Comparison of ENCODE assay signal across 26 mouse cellular contexts in the genomic region with DNA sequence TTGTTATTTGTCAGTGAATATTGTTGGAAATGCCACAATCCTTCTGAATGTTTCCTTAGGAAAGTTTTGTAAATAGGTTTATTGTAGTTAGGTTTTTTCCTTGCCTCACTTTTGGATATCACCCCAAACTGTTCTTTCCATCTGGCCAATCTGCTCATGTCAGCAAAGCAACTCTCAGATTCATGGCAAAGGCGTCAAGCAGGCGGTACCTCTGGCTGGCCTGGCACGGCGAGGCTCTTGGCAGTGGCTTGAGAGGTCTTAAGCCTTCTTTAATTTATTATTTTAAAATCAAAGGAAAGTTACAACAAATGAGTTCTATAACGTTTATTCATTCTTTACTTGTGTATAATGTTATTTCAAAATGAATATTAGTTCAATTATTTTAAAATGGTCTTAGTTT.
DNase-seq lines count a peak whose midpoint lies in the region; ATAC-seq and TF ChIP-seq lines count a peak whose summit lies in the region.
"Had no signal": no experiment of that assay in that cellular context is flagged by ENCODE, and none has a peak within 500 bp of the region (broad histone marks: within the 10 kb centered on the region; RNA-seq: fewer than 3 reads in every experiment).

No protein-coding gene starts in this region.

- no peaks in the 10 kb centered on the region for H3K9me3 ChIP-seq in hindbrain, postnatal 0 days (ENCODE audit: low read length)
- no peaks in the 10 kb centered on the region for H3K9me3 ChIP-seq in hindbrain, embryonic 16.5 days (ENCODE audit: control insufficient read depth, low read length)
- H3K9me3 ChIP-seq: heart, embryonic 10.5 days; heart, embryonic 15.5 days; hindbrain, embryonic 12.5 days; lung, embryonic 15.5 days; midbrain, embryonic 10.5 days; neural tube, embryonic 12.5 days had no signal

- ATAC-seq in hindbrain, postnatal 0 days, result no peak
- no peak for ATAC-seq in hindbrain, embryonic 16.5 days
- ATAC-seq: forebrain, embryonic 16.5 days; intestine, postnatal 0 days had no signal

- H3K4me1 ChIP-seq in hindbrain, postnatal 0 days (ENCODE audit: insufficient read depth, low read length), result no peaks in the 10 kb centered on the region
- H3K4me1 ChIP-seq in hindbrain, embryonic 16.5 days (ENCODE audit: control insufficient read depth, insufficient read depth, low read depth, low read length), result no peaks in the 10 kb centered on the region
- peaks cover 6% of the 10 kb centered on the region; the same call in 1 of the 2 replicates for H3K4me1 ChIP-seq in cerebellum, adult 2 months (ENCODE audit: control insufficient read depth, insufficient read depth, low read length)
- H3K4me1 ChIP-seq: heart, embryonic 10.5 days; heart, embryonic 15.5 days; hindbrain, embryonic 12.5 days; lung, embryonic 15.5 days; midbrain, embryonic 10.5 days; neural tube, embryonic 12.5 days had no signal

- TF ChIP-seq CTCF in hindbrain, postnatal 0 days (IDR thresholded peaks at IDR 0.05; ENCODE audit: low read depth), result no peak
- no peak for TF ChIP-seq CTCF in brain, embryonic 14.5 days (IDR thresholded peaks at IDR 0.05; ENCODE audit: borderline replicate concordance, extremely low read depth, insufficient read depth, insufficient read length)
- no peak for TF ChIP-seq CTCF in cerebellum, adult 2 months (IDR thresholded peaks at IDR 0.05; ENCODE audit: borderline replicate concordance, insufficient read depth, low read depth, low read length)

- 66% methylated on average over 5 of the region's 5 CpGs for WGBS in hindbrain, postnatal 0 days
- 69% methylated on average over 5 of the region's 5 CpGs for WGBS in hindbrain, embryonic 16.5 days
- 24% methylated on average over 5 of the region's 5 CpGs for WGBS in cerebellum, adult 2 months

- H3K27me3 ChIP-seq in hindbrain, postnatal 0 days (ENCODE audit: insufficient read depth, low read length), result no peaks in the 10 kb centered on the region
- H3K27me3 ChIP-seq in hindbrain, embryonic 16.5 days (replicated peaks; ENCODE audit: control insufficient read depth, insufficient read depth, low read length), result no peaks in the 10 kb centered on the region
- no peaks in the 10 kb centered on the region for H3K27me3 ChIP-seq in cerebellum, adult 2 months (ENCODE audit: control insufficient read depth, insufficient read depth, low read length)
- H3K27me3 ChIP-seq: heart, embryonic 15.5 days; hindbrain, embryonic 12.5 days; lung, embryonic 15.5 days; neural tube, embryonic 12.5 days had no signal

- TF ChIP-seq POLR2A in brain, embryonic 14.5 days (IDR thresholded peaks at IDR 0.05; ENCODE audit: borderline replicate concordance, extremely low read depth, insufficient read depth, insufficient read length, poor library complexity, severe bottlenecking), result no peak
- no peak for TF ChIP-seq POLR2A in cerebellum, adult 2 months (IDR thresholded peaks at IDR 0.05; ENCODE audit: borderline replicate concordance, insufficient read depth, low read length)

- no peaks in the 10 kb centered on the region for H3K36me3 ChIP-seq in hindbrain, postnatal 0 days (ENCODE audit: insufficient read depth, low read length)
- no peaks in the 10 kb centered on the region for H3K36me3 ChIP-seq in hindbrain, embryonic 16.5 days (ENCODE audit: control insufficient read depth, insufficient read depth, low read length)
- H3K36me3 ChIP-seq: heart, embryonic 10.5 days; heart, embryonic 15.5 days; hindbrain, embryonic 12.5 days; lung, embryonic 15.5 days; midbrain, embryonic 10.5 days; neural tube, embryonic 12.5 days had no signal

- H3K4me2 ChIP-seq in hindbrain, postnatal 0 days (ENCODE audit: low read depth, low read length), result no peak overlapping the region
- no peak overlapping the region for H3K4me2 ChIP-seq in hindbrain, embryonic 16.5 days (ENCODE audit: low read length)
- H3K4me2 ChIP-seq: heart, embryonic 15.5 days; hindbrain, embryonic 12.5 days; liver, embryonic 11.5 days; lung, embryonic 15.5 days; neural tube, embryonic 12.5 days had no signal

- peak; percentile 12 for DNase-seq in hindbrain, postnatal 0 days (ENCODE audit: low spot score)
- DNase-seq in brain, embryonic 14.5 days (ENCODE audit: low read depth), result peak; percentile 44
- DNase-seq in cerebellum, adult 2 months, result peak; percentile 27 to 62
- DNase-seq in cerebellum, postnatal 25 days, result peak; percentile 36 to 60
- no peak for DNase-seq in gastrocnemius, adult 18-20 months (ENCODE audit: low spot score)
- DNase-seq: B cell, adult 2 months; gastrocnemius, postnatal 14 days; heart, adult 11 months; heart, postnatal 36 days; kidney, adult 9 months; kidney, postnatal 10 days; layer of hippocampus, postnatal 36 days; thymus, adult 2 months; thymus, postnatal 36 days had no signal

- no peak overlapping the region for H3K9ac ChIP-seq in hindbrain, postnatal 0 days (replicated peaks; ENCODE audit: low read length)
- H3K9ac ChIP-seq in hindbrain, embryonic 16.5 days (ENCODE audit: low read depth, low read length), result no peak overlapping the region
- H3K9ac ChIP-seq: heart, embryonic 15.5 days; hindbrain, embryonic 12.5 days; lung, embryonic 15.5 days; neural tube, embryonic 12.5 days had no signal

- no peak overlapping the region for H3K4me3 ChIP-seq in hindbrain, postnatal 0 days (ENCODE audit: low read length)
- no peak overlapping the region for H3K4me3 ChIP-seq in hindbrain, embryonic 16.5 days (ENCODE audit: low read length)
- H3K4me3 ChIP-seq in cerebellum, adult 2 months (replicated peaks; ENCODE audit: insufficient read depth, low read depth, low read length), result no peak overlapping the region
- H3K4me3 ChIP-seq: erythroblast, embryonic 14.5 days; heart, embryonic 10.5 days; heart, embryonic 15.5 days; hindbrain, embryonic 12.5 days; lung, embryonic 15.5 days; midbrain, embryonic 10.5 days; myocyte; neural tube, embryonic 12.5 days had no signal

- H3K27ac ChIP-seq in hindbrain, postnatal 0 days, result no peak overlapping the region
- no peak overlapping the region for H3K27ac ChIP-seq in hindbrain, embryonic 16.5 days (ENCODE audit: low read depth, low read length)
- H3K27ac ChIP-seq in cerebellum, adult 2 months (ENCODE audit: insufficient read depth, low read length), result no peak overlapping the region
- H3K27ac ChIP-seq: heart, embryonic 10.5 days; heart, embryonic 15.5 days; hindbrain, embryonic 12.5 days; lung, embryonic 15.5 days; midbrain, embryonic 10.5 days; neural tube, embryonic 12.5 days had no signal
